ENCODE assay signal across 16 mouse cellular contexts in the genomic region with DNA sequence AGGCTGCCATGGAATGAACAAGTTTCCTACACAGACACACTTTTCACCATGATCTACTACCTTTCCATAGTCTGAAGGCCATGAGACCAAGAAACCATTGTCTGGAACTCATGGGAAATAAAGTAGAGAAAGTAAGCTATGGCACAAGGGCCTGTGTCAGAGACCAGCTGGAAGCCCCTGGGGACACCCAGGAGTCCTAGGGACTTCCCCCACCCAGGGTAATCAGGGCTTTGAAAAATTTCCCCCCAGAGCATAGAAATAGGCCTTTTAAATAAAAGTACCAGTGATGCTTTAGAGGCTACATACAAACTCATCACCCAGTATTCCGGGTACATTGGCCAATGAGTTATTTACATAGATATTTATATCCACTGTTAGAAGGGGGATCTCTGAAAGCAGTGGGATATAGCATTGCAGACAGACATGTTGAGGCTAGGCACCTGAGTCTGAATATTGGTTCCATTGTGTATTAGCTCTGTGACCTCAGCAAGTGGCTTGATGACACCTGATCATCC.
"Had no signal": no experiment of that assay in that cellular context is flagged by ENCODE, and none has a peak within 500 bp of the region (broad histone marks: within the 10 kb centered on the region; RNA-seq: fewer than 3 reads in every experiment).

No protein-coding gene starts in this region.

- H3K27ac ChIP-seq: kidney, postnatal 0 days; layer of hippocampus, adult 2 months; left cerebral cortex, adult 2 months; liver, embryonic 13.5 days; neural tube, embryonic 12.5 days; stomach, embryonic 15.5 days had no signal

- H3K9ac ChIP-seq: liver, embryonic 13.5 days; neural tube, embryonic 12.5 days; stomach, embryonic 15.5 days had no signal

- H3K9me3 ChIP-seq: liver, embryonic 13.5 days; neural tube, embryonic 12.5 days; stomach, embryonic 15.5 days had no signal

- H3K4me2 ChIP-seq: liver, embryonic 13.5 days; midbrain, embryonic 11.5 days; neural tube, embryonic 12.5 days; stomach, embryonic 15.5 days had no signal

- H3K4me1 ChIP-seq: liver, embryonic 13.5 days; neural tube, embryonic 12.5 days; stomach, embryonic 15.5 days had no signal

- H3K4me3 ChIP-seq: layer of hippocampus, adult 2 months; left cerebral cortex, adult 2 months; liver, embryonic 13.5 days; neural tube, embryonic 12.5 days; stomach, embryonic 15.5 days had no signal

- DNase-seq: kidney, adult 18-20 months; kidney, postnatal 25 days; layer of hippocampus, adult 9-11 months; liver, embryonic 13.5 days; lung, adult 2 months; lung, postnatal 14 days; lung, postnatal 4 days; midbrain, embryonic 14.5 days; thymus, postnatal 36 days had no signal

- H3K27me3 ChIP-seq: liver, embryonic 13.5 days; neural tube, embryonic 12.5 days; stomach, embryonic 15.5 days had no signal

- ATAC-seq: intestine, embryonic 16.5 days had no signal

- H3K36me3 ChIP-seq: liver, embryonic 13.5 days; neural tube, embryonic 12.5 days; stomach, embryonic 15.5 days had no signal
